Mouse (Mus musculus) ES-CJ7 (cell line): ENCODE data around the gene Dcaf8.

Experiments
- DNase-seq: peaks from one replicate; pipeline ENCODE4 v3.0.0; 2011; ENCODE audit warnings: low read depth, low spot score

The Dcaf8 gene

GRCm38 (mm10) chr1:172148279-172148954, 533 bp downstream of the Dcaf8 start:
- DNase-seq: peak; percentile 65

GRCm38 (mm10) chr1:172148955-172149815, 1.3 kb downstream of the Dcaf8 start:
- DNase-seq: peak; percentile 23

- no peak for DNase-seq
Observed at GRCm38 (mm10) chr1:172154536-172154935, 6.7 kb downstream of the Dcaf8 start.

GRCm38 (mm10) chr1:172155518-172155917, 7.6 kb downstream of the Dcaf8 start:
- no peak for DNase-seq

GRCm38 (mm10) chr1:172159970-172160369, 12.1 kb downstream of the Dcaf8 start:
- DNase-seq: no peak

- DNase-seq: no peak
Observed at GRCm38 (mm10) chr1:172160508-172160907, 12.6 kb downstream of the Dcaf8 start.

DNA sequence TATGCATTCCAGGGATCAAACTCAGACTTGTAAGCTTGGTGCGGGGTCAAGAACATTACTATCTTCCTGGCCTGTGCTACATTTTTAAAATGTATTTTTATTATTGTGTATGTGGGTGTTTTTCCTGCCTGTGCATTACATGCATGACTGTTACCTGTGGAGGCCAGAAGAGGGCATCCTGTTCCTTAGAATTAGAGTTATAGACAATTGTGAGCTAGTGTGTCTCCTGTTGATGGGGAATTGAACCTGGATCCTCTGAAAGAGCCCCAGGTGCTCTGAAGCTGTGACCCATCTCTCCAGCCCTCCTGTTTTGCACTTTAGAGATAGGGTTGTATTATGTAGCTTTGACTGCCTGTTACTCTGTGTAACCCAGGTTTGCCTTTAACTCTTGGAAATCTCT, 14.1 kb downstream of the Dcaf8 start:
- DNase-seq: peak; percentile 57

- no peak for DNase-seq
Observed at GRCm38 (mm10) chr1:172162959-172163358, 15.1 kb downstream of the Dcaf8 start.

- DNase-seq: no peak
Observed at GRCm38 (mm10) chr1:172167911-172168310, 20.0 kb downstream of the Dcaf8 start.

DNA sequence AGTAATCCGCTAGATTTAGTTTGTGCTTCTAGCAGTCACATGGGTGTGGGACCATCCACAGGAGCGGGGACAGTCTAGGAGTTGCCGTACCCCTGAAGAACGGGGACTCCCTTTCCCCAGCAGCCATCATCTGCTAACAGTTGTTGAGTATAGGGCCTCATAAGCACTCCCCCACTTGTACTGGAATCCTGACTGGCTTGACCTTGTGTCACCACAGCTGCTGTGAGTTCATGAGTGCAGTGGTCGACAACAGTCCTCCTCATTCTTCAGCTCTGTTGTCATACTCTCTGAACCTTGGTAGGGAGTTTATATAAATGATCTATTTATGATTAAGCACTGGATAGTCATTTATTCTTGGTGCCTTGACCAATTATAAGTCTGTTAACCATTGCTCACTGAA, 21.9 kb downstream of the Dcaf8 start:
- no peak for DNase-seq

- DNase-seq: no peak
Observed at GRCm38 (mm10) chr1:172172381-172172780, 24.5 kb downstream of the Dcaf8 start.

GRCm38 (mm10) chr1:172173181-172173580, 25.3 kb downstream of the Dcaf8 start:
- no peak for DNase-seq

GRCm38 (mm10) chr1:172177791-172178190, 29.9 kb downstream of the Dcaf8 start:
- DNase-seq: no peak

DNA sequence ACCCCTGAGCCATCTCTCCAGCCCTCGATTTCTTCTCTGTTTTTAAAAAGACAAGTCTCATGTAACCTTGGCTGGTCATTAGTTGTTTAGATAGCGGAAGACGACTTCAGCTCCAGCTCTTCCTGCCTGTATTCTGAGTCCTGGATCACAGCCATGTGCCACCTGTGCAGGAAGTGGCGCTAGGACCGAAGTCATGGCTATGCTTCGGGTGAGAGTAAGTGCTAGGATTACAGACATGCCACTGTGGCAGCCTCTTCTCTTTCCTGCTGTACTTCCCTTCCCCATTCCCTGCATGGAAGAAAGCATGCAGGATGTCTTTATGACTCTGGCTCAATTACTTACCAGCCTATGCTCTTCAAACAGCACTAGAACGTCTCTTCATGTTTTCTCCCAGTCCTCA, 31.2 kb downstream of the Dcaf8 start:
- no peak for DNase-seq

GRCm38 (mm10) chr1:172180881-172181280, 33.0 kb downstream of the Dcaf8 start:
- no peak for DNase-seq

DNA sequence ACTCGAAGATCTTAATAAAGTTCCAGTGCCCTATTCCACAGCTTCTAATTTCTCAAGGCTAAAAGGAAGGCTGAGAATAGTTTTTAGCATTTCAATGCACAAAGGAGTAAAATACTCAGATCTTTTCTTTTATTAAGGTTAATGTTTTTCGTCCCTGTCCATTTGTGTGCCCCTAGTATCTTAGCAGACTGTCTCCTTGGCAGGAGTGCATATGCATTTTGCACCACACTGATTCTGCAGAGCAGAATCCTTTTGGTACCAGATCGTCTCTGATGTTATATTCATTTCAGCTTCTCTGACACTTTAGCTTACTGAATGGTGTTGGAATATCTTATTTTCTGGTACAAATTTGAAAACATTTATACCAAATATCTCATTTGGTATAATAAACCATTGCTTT, 33.9 kb downstream of the Dcaf8 start:
- DNase-seq: no peak

GRCm38 (mm10) chr1:172183056-172183455, 35.2 kb downstream of the Dcaf8 start:
- no peak for DNase-seq

DNA sequence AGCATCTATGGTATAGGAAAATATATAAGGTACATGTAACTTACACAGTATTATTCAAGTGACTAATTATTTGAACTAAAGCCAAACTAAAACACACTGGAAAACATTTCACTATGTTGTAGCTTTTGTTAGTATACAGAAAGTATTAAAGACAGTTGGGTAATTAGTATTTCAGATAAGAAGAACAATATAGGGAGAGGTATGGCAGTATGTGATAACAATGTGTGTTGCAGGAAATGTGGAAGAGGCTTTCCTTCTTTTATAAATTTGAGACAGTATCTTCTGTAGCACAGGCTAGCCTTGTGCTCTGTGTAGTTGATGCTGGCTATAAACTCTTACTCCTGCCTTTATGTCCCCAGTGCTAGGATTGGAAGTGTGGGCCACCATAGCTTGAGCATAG, 36.0 kb downstream of the Dcaf8 start:
- no peak for DNase-seq

DNA sequence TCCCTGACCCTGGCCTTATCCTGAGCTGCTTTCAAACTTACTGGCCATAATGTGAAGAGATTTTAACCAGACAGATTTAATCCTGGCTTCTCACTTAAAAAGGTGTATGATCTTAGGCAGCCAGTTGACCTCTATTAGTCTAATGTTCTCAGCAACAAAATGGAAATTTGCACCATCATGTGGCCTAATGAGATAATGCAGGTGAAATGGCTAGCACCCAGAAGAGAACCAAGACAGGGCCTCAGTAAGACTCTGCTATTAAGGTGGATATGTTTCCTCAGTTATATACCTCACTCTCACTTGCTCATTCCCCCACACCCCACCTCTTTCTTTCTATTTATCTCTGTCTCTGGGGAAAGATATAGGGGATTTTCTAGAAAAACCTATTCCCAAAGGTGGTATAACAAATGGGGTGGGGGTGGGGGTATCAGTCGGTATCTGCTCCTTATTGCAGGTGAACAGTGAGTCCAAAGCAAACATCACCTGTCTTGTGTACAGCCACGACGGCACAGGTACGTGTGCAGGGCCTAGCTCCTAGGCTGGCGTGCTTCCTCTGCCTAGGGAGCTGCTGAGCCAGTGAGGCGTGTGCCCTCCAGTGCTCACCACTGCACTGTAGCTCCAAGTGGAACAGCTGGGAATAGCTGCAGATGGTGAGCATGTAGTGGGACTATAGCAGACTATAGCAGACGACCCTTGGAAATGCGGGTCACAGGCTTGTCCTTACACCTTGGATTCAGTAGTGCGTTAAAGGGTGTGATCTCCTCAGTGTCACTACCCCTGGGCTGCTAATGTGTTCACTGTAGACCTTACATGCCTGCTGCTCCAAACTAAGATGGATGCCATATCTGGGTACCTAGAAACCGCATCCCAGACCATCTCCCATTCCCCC, 38.8 kb downstream of the Dcaf8 start:
- peak; percentile 34 for DNase-seq

DNA sequence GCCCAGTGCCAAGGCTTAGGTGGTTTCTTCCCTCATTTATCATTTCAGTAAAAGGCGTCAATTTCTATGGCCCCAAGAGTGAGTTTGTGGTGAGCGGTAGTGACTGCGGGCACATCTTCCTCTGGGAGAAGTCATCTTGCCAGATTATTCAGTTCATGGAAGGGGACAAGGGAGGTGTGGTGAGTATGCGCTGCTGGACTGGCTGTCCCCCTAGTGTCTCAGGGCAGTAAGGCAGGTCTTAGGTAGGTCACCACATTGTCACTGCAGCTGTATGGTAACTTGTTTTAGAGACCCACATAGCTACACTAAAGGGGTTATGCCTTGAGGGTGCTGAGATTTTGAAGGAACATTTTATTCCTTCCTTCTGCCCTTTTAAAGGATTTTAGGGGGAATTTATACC, 41.0 kb downstream of the Dcaf8 start:
- peak; percentile 60 for DNase-seq

- DNase-seq: no peak
Observed at GRCm38 (mm10) chr1:172191578-172191977, 43.7 kb downstream of the Dcaf8 start.

- no peak for DNase-seq
Observed at GRCm38 (mm10) chr1:172192217-172192616, 44.3 kb downstream of the Dcaf8 start.
